In genomic region chr12:103296292-103296691, GRCm38 (mm10) we compare ENCODE assay signal across 23 mouse cellular contexts. TPM values are rescaled to one million over a fixed set of nuclear protein-coding genes. Genes with fewer than 3 reads are reported as not detected.
DNase-seq lines count a peak whose midpoint lies in the region; ATAC-seq and TF ChIP-seq lines count a peak whose summit lies in the region.
"Had no signal": no experiment of that assay in that cellular context is flagged by ENCODE, and none has a peak within 500 bp of the region (broad histone marks: within the 10 kb centered on the region; RNA-seq: fewer than 3 reads in every experiment).

No protein-coding gene starts in this region.

- in situ Hi-C loops in Patski (cut with MboI; ENCODE audit: low pct_unique_long_range_greater_than_20kb), result no loop called here

- H3K36me3 ChIP-seq in hindbrain, embryonic 16.5 days (ENCODE audit: control insufficient read depth, insufficient read depth, low read length), result no peaks in the 10 kb centered on the region
- H3K36me3 ChIP-seq in hindbrain, embryonic 11.5 days (ENCODE audit: control insufficient read depth, insufficient read depth, low read length), result no peaks in the 10 kb centered on the region
- H3K36me3 ChIP-seq in midbrain, embryonic 16.5 days (ENCODE audit: control insufficient read depth, insufficient read depth, low read length), result no peaks in the 10 kb centered on the region
- no peaks in the 10 kb centered on the region for H3K36me3 ChIP-seq in midbrain, embryonic 13.5 days
- H3K36me3 ChIP-seq: embryonic facial prominence, embryonic 12.5 days; heart, embryonic 12.5 days; hindbrain, embryonic 12.5 days; intestine, embryonic 15.5 days had no signal

- H3K4me3 ChIP-seq in hindbrain, embryonic 16.5 days (ENCODE audit: low read length), result no peak overlapping the region
- no peak overlapping the region for H3K4me3 ChIP-seq in hindbrain, embryonic 11.5 days (ENCODE audit: low read depth, low read length)
- no peak overlapping the region for H3K4me3 ChIP-seq in midbrain, embryonic 16.5 days (ENCODE audit: low read depth, low read length)
- no peak overlapping the region for H3K4me3 ChIP-seq in midbrain, embryonic 13.5 days (replicated peaks)
- H3K4me3 ChIP-seq: embryonic facial prominence, embryonic 12.5 days; heart, adult 2 months; heart, embryonic 12.5 days; hindbrain, embryonic 12.5 days; intestine, embryonic 15.5 days had no signal

- no peaks in the 10 kb centered on the region for H3K9me3 ChIP-seq in hindbrain, embryonic 16.5 days (ENCODE audit: control insufficient read depth, low read length)
- H3K9me3 ChIP-seq in hindbrain, embryonic 11.5 days (ENCODE audit: control insufficient read depth, low read length), result no peaks in the 10 kb centered on the region
- no peaks in the 10 kb centered on the region for H3K9me3 ChIP-seq in midbrain, embryonic 16.5 days (replicated peaks; ENCODE audit: control insufficient read depth, low read length, poor library complexity, severe bottlenecking)
- no peaks in the 10 kb centered on the region for H3K9me3 ChIP-seq in midbrain, embryonic 13.5 days
- H3K9me3 ChIP-seq: embryonic facial prominence, embryonic 12.5 days; heart, embryonic 12.5 days; hindbrain, embryonic 12.5 days; intestine, embryonic 15.5 days had no signal

- H3K27ac ChIP-seq in hindbrain, embryonic 16.5 days (ENCODE audit: low read depth, low read length), result no peak overlapping the region
- no peak overlapping the region for H3K27ac ChIP-seq in hindbrain, embryonic 11.5 days (ENCODE audit: low read depth, low read length)
- 0 out of 2 replicates have a peak overlapping the region, but pooled peaks have one; percentile 12 for H3K27ac ChIP-seq in midbrain, embryonic 16.5 days (ENCODE audit: low read length)
- no peak overlapping the region for H3K27ac ChIP-seq in midbrain, embryonic 13.5 days
- H3K27ac ChIP-seq: embryonic facial prominence, embryonic 12.5 days; heart, adult 2 months; hindbrain, embryonic 12.5 days; intestine, embryonic 15.5 days had no signal

- H3K4me2 ChIP-seq in hindbrain, embryonic 16.5 days (ENCODE audit: low read length), result no peak overlapping the region
- H3K4me2 ChIP-seq in hindbrain, embryonic 11.5 days (replicated peaks; ENCODE audit: low read depth, low read length), result no peak overlapping the region
- H3K4me2 ChIP-seq in midbrain, embryonic 16.5 days (ENCODE audit: low read length), result no peak overlapping the region
- no peak overlapping the region for H3K4me2 ChIP-seq in midbrain, embryonic 13.5 days (replicated peaks)
- H3K4me2 ChIP-seq: embryonic facial prominence, embryonic 12.5 days; heart, embryonic 12.5 days; hindbrain, embryonic 12.5 days; intestine, embryonic 15.5 days had no signal

- no peaks in the 10 kb centered on the region for H3K27me3 ChIP-seq in hindbrain, embryonic 16.5 days (replicated peaks; ENCODE audit: control insufficient read depth, insufficient read depth, low read length)
- H3K27me3 ChIP-seq in hindbrain, embryonic 11.5 days (ENCODE audit: control insufficient read depth, insufficient read depth, low read length), result no peaks in the 10 kb centered on the region
- H3K27me3 ChIP-seq in midbrain, embryonic 16.5 days (ENCODE audit: control insufficient read depth, insufficient read depth, low read depth, low read length), result no peaks in the 10 kb centered on the region
- no peaks in the 10 kb centered on the region for H3K27me3 ChIP-seq in midbrain, embryonic 13.5 days
- no peaks in the 10 kb centered on the region for H3K27me3 ChIP-seq in Patski
- H3K27me3 ChIP-seq: embryonic facial prominence, embryonic 12.5 days; hindbrain, embryonic 12.5 days; intestine, embryonic 15.5 days had no signal

- peaks cover 3% of the 10 kb centered on the region; the same call in 1 of the 2 replicates for H3K4me1 ChIP-seq in hindbrain, embryonic 16.5 days (ENCODE audit: control insufficient read depth, insufficient read depth, low read depth, low read length)
- 0 out of 2 replicates have a peak, but pooled peaks cover 2% of the 10 kb centered on the region for H3K4me1 ChIP-seq in hindbrain, embryonic 11.5 days (replicated peaks; ENCODE audit: control insufficient read depth, insufficient read depth, low read length)
- peaks cover 6% of the 10 kb centered on the region; the same call in 1 of the 2 replicates for H3K4me1 ChIP-seq in midbrain, embryonic 16.5 days (ENCODE audit: control insufficient read depth, insufficient read depth, low read length)
- H3K4me1 ChIP-seq in midbrain, embryonic 13.5 days (replicated peaks), result peaks cover 15% of the 10 kb centered on the region
- H3K4me1 ChIP-seq: embryonic facial prominence, embryonic 12.5 days; intestine, embryonic 15.5 days had no signal

- no peak for TF ChIP-seq CTCF in Patski (IDR thresholded peaks at IDR 0.05)

- ATAC-seq in cerebellum, adult (ENCODE audit: insufficient number of reproducible peaks, low FRiP score, low TSS enrichment), result no peak
- peak; percentile 66 for ATAC-seq in hindbrain, embryonic 16.5 days
- no peak for ATAC-seq in hindbrain, embryonic 11.5 days (ENCODE audit: low FRiP score)
- peak; percentile 62; the same call in 1 of the 2 replicates for ATAC-seq in midbrain, embryonic 16.5 days
- ATAC-seq in midbrain, embryonic 13.5 days, result no peak
- peak; percentile 44 for ATAC-seq in Patski
- ATAC-seq: forebrain, embryonic 14.5 days; intestine, embryonic 15.5 days had no signal

- peak; percentile 14 for DNase-seq in cerebellum, adult 9-11 months
- DNase-seq in hindbrain, embryonic 11.5 days (ENCODE audit: low spot score), result no peak
- peak; percentile 60 for DNase-seq in Patski (ENCODE audit: low read depth, low spot score)
- no peak for DNase-seq in heart, adult 8-10 months (ENCODE audit: low spot score)
- DNase-seq: adrenal gland, adult 2 months; cerebellum, adult 11 months; cerebellum, adult 8-10 months; gastrocnemius, postnatal 14 days; heart, adult 2 months; kidney, adult 2 months had no signal

- H3K9ac ChIP-seq in hindbrain, embryonic 16.5 days (ENCODE audit: low read depth, low read length), result no peak overlapping the region
- no peak overlapping the region for H3K9ac ChIP-seq in hindbrain, embryonic 11.5 days (ENCODE audit: low read depth, low read length)
- H3K9ac ChIP-seq in midbrain, embryonic 16.5 days (ENCODE audit: low read depth, low read length), result no peak overlapping the region
- H3K9ac ChIP-seq in midbrain, embryonic 13.5 days (replicated peaks), result no peak overlapping the region
- H3K9ac ChIP-seq: embryonic facial prominence, embryonic 12.5 days; heart, embryonic 12.5 days; hindbrain, embryonic 12.5 days; intestine, embryonic 15.5 days had no signal

- POLR2A ChIA-PET in Patski (lab: Charles Lee), result no interaction called here

- CTCF ChIA-PET in Patski (lab: Charles Lee), result no interaction called here

- 17% methylated on average over 4 of the region's 4 CpGs for WGBS in hindbrain, embryonic 16.5 days
- 18% methylated on average over 4 of the region's 4 CpGs for WGBS in hindbrain, embryonic 11.5 days
- 11% methylated on average over 4 of the region's 4 CpGs for WGBS in midbrain, embryonic 16.5 days
- 13% methylated on average over 4 of the region's 4 CpGs for WGBS in midbrain, embryonic 13.5 days

RNA-seq across cellular contexts. Expression of gene Fam181a, which starts 14.5 kb away (rescaled TPM):
- polyA plus RNA-seq in hindbrain, embryonic 16.5 days (2015; fragmentation: Nextera tagmentation; extraction: Ambion mirVana), result 5.6 and 6.0 TPM in 2 replicates
- 16.6 and 23.8 TPM in 2 replicates for polyA plus RNA-seq in hindbrain, embryonic 11.5 days (2014; fragmentation: Nextera tagmentation; extraction: Ambion mirVana)
- 5.3 and 7.7 TPM in 2 replicates for polyA plus RNA-seq in midbrain, embryonic 16.5 days (2015; fragmentation: Nextera tagmentation; extraction: Ambion mirVana)
- 19.4 and 21.1 TPM in 2 replicates for polyA plus RNA-seq in midbrain, embryonic 13.5 days (2015; fragmentation: Nextera tagmentation; extraction: Ambion mirVana)
- polyA plus RNA-seq in Patski (2021), result not detected
- total RNA-seq in heart, adult 8-10 months (2022), result not detected
- total RNA-seq: adrenal gland, adult 2 months; CH12.LX; gastrocnemius, adult 18-20 months; gastrocnemius, postnatal 14 days; heart, adult 2 months; heart, postnatal 25 days had no signal
- polyA plus RNA-seq: heart, adult 2 months; heart, embryonic 16.5 days had no signal

RNA-seq across cellular contexts. Expression of gene Prima1, which starts 54.3 kb away (rescaled TPM):
- polyA plus RNA-seq in hindbrain, embryonic 16.5 days (2015; fragmentation: Nextera tagmentation; extraction: Ambion mirVana), result 0.59 and 0.70 TPM in 2 replicates
- polyA plus RNA-seq in hindbrain, embryonic 11.5 days (2014; fragmentation: Nextera tagmentation; extraction: Ambion mirVana), result 1.5 and 1.6 TPM in 2 replicates
- polyA plus RNA-seq in midbrain, embryonic 16.5 days (2015; fragmentation: Nextera tagmentation; extraction: Ambion mirVana), result 0.48 and 0.55 TPM in 2 replicates
- polyA plus RNA-seq in midbrain, embryonic 13.5 days (2015; fragmentation: Nextera tagmentation; extraction: Ambion mirVana), result 1.6 and 2.1 TPM in 2 replicates
- polyA plus RNA-seq in Patski (2021), result 0.28 TPM
- under 1 TPM in 2 of 4 experiments, not detected in 2; 0.41 to 0.84 TPM for total RNA-seq in heart, adult 8-10 months (2022)
- total RNA-seq: CH12.LX had no signal

RNA-seq across cellular contexts. Expression of gene Asb2, which starts 59.5 kb away (rescaled TPM):
- polyA plus RNA-seq in hindbrain, embryonic 16.5 days (2015; fragmentation: Nextera tagmentation; extraction: Ambion mirVana), result 1.4 and 2.1 TPM in 2 replicates
- polyA plus RNA-seq in hindbrain, embryonic 11.5 days (2014; fragmentation: Nextera tagmentation; extraction: Ambion mirVana), result 0.54 and 1.0 TPM in 2 replicates
- 0.80 and 0.82 TPM in 2 replicates for polyA plus RNA-seq in midbrain, embryonic 16.5 days (2015; fragmentation: Nextera tagmentation; extraction: Ambion mirVana)
- 0.57 and 0.82 TPM in 2 replicates for polyA plus RNA-seq in midbrain, embryonic 13.5 days (2015; fragmentation: Nextera tagmentation; extraction: Ambion mirVana)
- 0.04 TPM for polyA plus RNA-seq in Patski (2021)
- total RNA-seq in heart, adult 8-10 months (2022), result 100 to 1,000 TPM; 485 to 583 (median 548) TPM

Comparison
In these comparisons a context has a peak if more than half of its experiments do, and no peak if none do; other contexts are left out.
1. ATAC-seq: peak in hindbrain, embryonic 16.5 days (single experiment), midbrain, embryonic 16.5 days (single experiment) and Patski (single experiment); none in cerebellum, adult (single experiment), hindbrain, embryonic 11.5 days (single experiment) and midbrain, embryonic 13.5 days (single experiment).
2. DNase-seq: peak in cerebellum, adult 9-11 months (single experiment) and Patski (single experiment); none in hindbrain, embryonic 11.5 days (single experiment) and heart, adult 8-10 months (single experiment).